Mouse (Mus musculus) liver, embryonic 15.5 days (tissue): Measurements from ENCODE around the gene Tubgcp6. TPM values are rescaled to one million over a fixed set of nuclear protein-coding genes. Genes with fewer than 3 reads are reported as not detected.

ENCODE experiments used
- ATAC-seq: fragments of 200-750 bp; cut with Nextera tagmentation; 2 replicates; pipeline ENCODE4 v1.8.0; 2017; ENCODE audit warnings: moderate number of reproducible peaks, mild to moderate bottlenecking, moderate library complexity; ENCODE audit not compliant: insufficient read depth
- H3K27ac ChIP-seq: fragments of 300-500 bp; sonication (generic); replicated peaks from 2 replicates; pipeline ENCODE4 v1.5.1; 2015; ENCODE audit warnings: mild to moderate bottlenecking, inconsistent platforms
- H3K27me3 ChIP-seq: fragments of 300-500 bp; sonication (generic); 2 replicates; pipeline ENCODE4 v1.6.1; 2015; ENCODE audit warnings: mild to moderate bottlenecking, inconsistent platforms
- H3K36me3 ChIP-seq: fragments of 300-500 bp; sonication (generic); replicated peaks from 2 replicates; pipeline ENCODE4 v1.6.1; 2015; ENCODE audit warnings: moderate library complexity, mild to moderate bottlenecking, inconsistent platforms
- H3K4me1 ChIP-seq: fragments of 300-500 bp; sonication (generic); replicated peaks from 2 replicates; pipeline ENCODE4 v1.6.1; 2015; ENCODE audit warnings: inconsistent platforms
- H3K4me2 ChIP-seq: fragments of 300-500 bp; sonication (generic); 2 replicates; pipeline ENCODE4 v1.6.1; 2015; ENCODE audit warnings: moderate library complexity, mild to moderate bottlenecking, inconsistent platforms
- H3K4me3 ChIP-seq: fragments of 300-500 bp; sonication (generic); replicated peaks from 2 replicates; pipeline ENCODE4 v1.5.1; 2015; ENCODE audit warnings: mild to moderate bottlenecking, inconsistent platforms
- H3K9ac ChIP-seq: fragments of 300-500 bp; sonication (generic); 2 replicates; pipeline ENCODE4 v1.6.1; 2015; ENCODE audit warnings: moderate library complexity, mild to moderate bottlenecking, inconsistent platforms
- H3K9me3 ChIP-seq: fragments of 300-500 bp; sonication (generic); replicated peaks from 2 replicates; pipeline ENCODE4 v1.6.1; 2016; ENCODE audit warnings: inconsistent platforms
- WGBS: fragments of 180-500 bp; shearing (Covaris S2); methylation state at CpG from one replicate; pipeline ENCODE4 v1.1.7; 2015; ENCODE audit warnings: mixed read lengths; ENCODE audit not compliant: insufficient replicate concordance; 5-methylcytosine and 5-hydroxymethylcytosine counted together
- polyA plus RNA-seq: library from polyadenylated mRNA; unstranded; fragments of >200 nt; fragmentation: Nextera tagmentation; extraction: Ambion mirVana; gene quantifications from 2 replicates; pipeline ENCODE4 v1.2.1, GENCODE M21; 2015

Tubgcp6 gene
- polyA plus RNA-seq, 1 experiment from 2014 or later: 6.0 TPM

- 2% methylated on average over 13 of the region's 13 CpGs for WGBS
- H3K9me3 ChIP-seq: no peaks in the 10 kb centered on the region
- H3K9ac ChIP-seq: no peak overlapping the region
- peak overlapping the region; percentile 71 for H3K4me2 ChIP-seq
- peak overlapping the region; percentile 55; the same call in 1 of the 2 replicates for H3K4me3 ChIP-seq
- H3K36me3 ChIP-seq: 0 out of 2 replicates have a peak, but pooled peaks cover 4% of the 10 kb centered on the region
- no peak overlapping the region for H3K27ac ChIP-seq
- H3K4me1 ChIP-seq: peaks cover 19% of the 10 kb centered on the region
- no peak for ATAC-seq
- H3K27me3 ChIP-seq: peaks cover 73% of the 10 kb centered on the region
Measured at GRCm38 (mm10) chr15:89150041-89150390, 27.1 kb upstream of the Tubgcp6 start.

- H3K27ac ChIP-seq: no peak within 1 kb of the TSS
- peak; percentile 23; the same call in 1 of the 2 replicates for ATAC-seq
- under 1% methylated on average over 48 of the region's 61 CpGs for WGBS
Measured at GRCm38 (mm10) chr15:89149271-89150040, 26.5 kb upstream of the Tubgcp6 start, which contains the start of gene Mapk11. TSS of gene Mapk11 (minus strand) at chr15:89149628.

GRCm38 (mm10) chr15:89148496-89149270, 25.8 kb upstream of the Tubgcp6 start:
- Histone ChIP-seq H3K9me3 (no peaks in the 10 kb centered on the region), H3K27me3 (peaks cover 86% of the 10 kb centered on the region), H3K36me3 (no peaks in the 10 kb centered on the region), H3K4me2 (peak overlapping the region; percentile 71), H3K4me3 (peak overlapping the region; percentile 55), H3K4me1 (peaks cover 19% of the 10 kb centered on the region), H3K27ac (no peak overlapping the region), H3K9ac (no peak overlapping the region)
- no peak for ATAC-seq
- 7% methylated on average over 25 of the region's 25 CpGs for WGBS

More at GRCm38 (mm10) chr15:89149271-89150040, 26.5 kb upstream of the Tubgcp6 start, which contains the start of gene Mapk11:
- peaks cover 19% of the 10 kb centered on the region for H3K4me1 ChIP-seq
- peak within 1 kb of the TSS; percentile 55 for H3K4me3 ChIP-seq
- 0 out of 2 replicates have a peak, but pooled peaks cover 1% of the 10 kb centered on the region for H3K36me3 ChIP-seq
- H3K4me2 ChIP-seq: peak within 1 kb of the TSS; percentile 71
- peaks cover 79% of the 10 kb centered on the region for H3K27me3 ChIP-seq
- H3K9me3 ChIP-seq: no peaks in the 10 kb centered on the region
- H3K9ac ChIP-seq: no peak within 1 kb of the TSS

GRCm38 (mm10) chr15:89147895-89148294, 25.0 kb upstream of the Tubgcp6 start:
- WGBS: 44% methylated on average over 4 of the region's 4 CpGs
- no peak overlapping the region for H3K27ac ChIP-seq
- H3K4me1 ChIP-seq: peaks cover 19% of the 10 kb centered on the region
- no peak overlapping the region for H3K4me3 ChIP-seq
- H3K27me3 ChIP-seq: peaks cover 94% of the 10 kb centered on the region
- H3K9ac ChIP-seq: no peak overlapping the region
- no peak for ATAC-seq
- H3K9me3 ChIP-seq: no peaks in the 10 kb centered on the region
- H3K4me2 ChIP-seq: no peak overlapping the region
- H3K36me3 ChIP-seq: no peaks in the 10 kb centered on the region

- peaks cover 98% of the 10 kb centered on the region for H3K27me3 ChIP-seq
- no peak for ATAC-seq
- no peak overlapping the region for H3K27ac ChIP-seq
- H3K4me3 ChIP-seq: no peak overlapping the region
- H3K4me2 ChIP-seq: no peak overlapping the region
- H3K9ac ChIP-seq: no peak overlapping the region
- H3K4me1 ChIP-seq: peaks cover 19% of the 10 kb centered on the region
- no peaks in the 10 kb centered on the region for H3K9me3 ChIP-seq
- 16% methylated on average over 10 of the region's 10 CpGs for WGBS
- no peaks in the 10 kb centered on the region for H3K36me3 ChIP-seq
Measured at GRCm38 (mm10) chr15:89147456-89147855, 24.5 kb upstream of the Tubgcp6 start.

- no peak for ATAC-seq
- H3K4me3 ChIP-seq: no peak overlapping the region
- WGBS: 4% methylated on average over 16 of the region's 16 CpGs
- H3K4me2 ChIP-seq: peak overlapping the region; percentile 23; the same call in 1 of the 2 replicates
- H3K9ac ChIP-seq: no peak overlapping the region
- no peak overlapping the region for H3K27ac ChIP-seq
- H3K27me3 ChIP-seq: peaks cover 98% of the 10 kb centered on the region
- H3K4me1 ChIP-seq: peaks cover 19% of the 10 kb centered on the region
- H3K36me3 ChIP-seq: no peaks in the 10 kb centered on the region
- no peaks in the 10 kb centered on the region for H3K9me3 ChIP-seq
Measured at GRCm38 (mm10) chr15:89147024-89147423, 24.1 kb upstream of the Tubgcp6 start.

GRCm38 (mm10) chr15:89146537-89146936, 23.6 kb upstream of the Tubgcp6 start:
- peaks cover 19% of the 10 kb centered on the region for H3K4me1 ChIP-seq
- no peak for ATAC-seq
- H3K9ac ChIP-seq: no peak overlapping the region
- no peaks in the 10 kb centered on the region for H3K36me3 ChIP-seq
- peaks cover 99% of the 10 kb centered on the region for H3K27me3 ChIP-seq
- peak overlapping the region; percentile 23; the same call in 1 of the 2 replicates for H3K4me2 ChIP-seq
- no peaks in the 10 kb centered on the region for H3K9me3 ChIP-seq
- no peak overlapping the region for H3K27ac ChIP-seq
- 2% methylated on average over 27 of the region's 27 CpGs for WGBS
- no peak overlapping the region for H3K4me3 ChIP-seq

GRCm38 (mm10) chr15:89145813-89146350, 23.0 kb upstream of the Tubgcp6 start:
- Histone ChIP-seq H3K9me3 (no peaks in the 10 kb centered on the region), H3K4me2 (no peak overlapping the region), H3K36me3 (no peaks in the 10 kb centered on the region), H3K27me3 (peaks cover 100% of the 10 kb centered on the region), H3K4me1 (peaks cover 19% of the 10 kb centered on the region), H3K9ac (no peak overlapping the region), H3K4me3 (no peak overlapping the region), H3K27ac (no peak overlapping the region)
- no peak for ATAC-seq
- WGBS: 66% methylated on average over 24 of the region's 24 CpGs

GRCm38 (mm10) chr15:89144965-89145364, 22.1 kb upstream of the Tubgcp6 start:
- no peak for ATAC-seq
- WGBS: 54% methylated on average over 11 of the region's 11 CpGs
- H3K27ac ChIP-seq: no peak overlapping the region
- no peak overlapping the region for H3K4me2 ChIP-seq
- H3K27me3 ChIP-seq: peaks cover 100% of the 10 kb centered on the region
- H3K9ac ChIP-seq: no peak overlapping the region
- H3K36me3 ChIP-seq: no peaks in the 10 kb centered on the region
- no peak overlapping the region for H3K4me3 ChIP-seq
- no peaks in the 10 kb centered on the region for H3K9me3 ChIP-seq
- peaks cover 23% of the 10 kb centered on the region for H3K4me1 ChIP-seq

GRCm38 (mm10) chr15:89143134-89143533, 20.2 kb upstream of the Tubgcp6 start:
- Histone ChIP-seq H3K4me2 (no peak overlapping the region), H3K4me3 (no peak overlapping the region), H3K9me3 (no peaks in the 10 kb centered on the region), H3K36me3 (no peaks in the 10 kb centered on the region), H3K27ac (no peak overlapping the region), H3K27me3 (peaks cover 100% of the 10 kb centered on the region), H3K9ac (no peak overlapping the region), H3K4me1 (peaks cover 13% of the 10 kb centered on the region)
- 32% methylated on average over 2 of the region's 2 CpGs for WGBS
- no peak for ATAC-seq

GRCm38 (mm10) chr15:89141905-89142304, 19.0 kb upstream of the Tubgcp6 start:
- Histone ChIP-seq H3K4me3 (no peak overlapping the region), H3K4me2 (no peak overlapping the region), H3K9me3 (no peaks in the 10 kb centered on the region), H3K9ac (no peak overlapping the region), H3K36me3 (no peaks in the 10 kb centered on the region), H3K4me1 (peaks cover 11% of the 10 kb centered on the region), H3K27me3 (peaks cover 98% of the 10 kb centered on the region), H3K27ac (no peak overlapping the region)
- 17% methylated on average over 4 of the region's 4 CpGs for WGBS
- no peak for ATAC-seq
